Mouse (Mus musculus) neural tube, embryonic 14.5 days (tissue): Measurements from ENCODE around the gene Cwc25. TPM values are rescaled to one million over a fixed set of nuclear protein-coding genes. Genes with fewer than 3 reads are reported as not detected.

ENCODE experiments used
- ATAC-seq: fragments of 200-750 bp; cut with Nextera tagmentation; 2 replicates; pipeline ENCODE4 v1.8.0; 2017; ENCODE audit warnings: low read depth, mild to moderate bottlenecking, moderate TSS enrichment, moderate library complexity
- H3K27ac ChIP-seq: fragments of 300-500 bp; sonication (generic); 2 replicates; pipeline ENCODE4 v1.5.1; 2014; ENCODE audit warnings: low read depth, mild to moderate bottlenecking, control low read depth, low read length, moderate library complexity, mixed read lengths
- H3K27me3 ChIP-seq: fragments of 300-500 bp; sonication (generic); 2 replicates; pipeline ENCODE4 v1.6.1; 2014; ENCODE audit warnings: low read length; ENCODE audit not compliant: control insufficient read depth, insufficient read depth
- H3K36me3 ChIP-seq: fragments of 300-500 bp; sonication (generic); 2 replicates; pipeline ENCODE4 v1.6.1; 2014; ENCODE audit warnings: low read length, mixed read lengths; ENCODE audit not compliant: control insufficient read depth, insufficient read depth
- H3K4me1 ChIP-seq: fragments of 300-500 bp; sonication (generic); 2 replicates; pipeline ENCODE4 v1.6.1; 2014; ENCODE audit warnings: low read length; ENCODE audit not compliant: control insufficient read depth, insufficient read depth
- H3K4me2 ChIP-seq: fragments of 300-500 bp; sonication (generic); 2 replicates; pipeline ENCODE4 v1.6.1; 2014; ENCODE audit warnings: mild to moderate bottlenecking, low read depth, low read length, control low read depth
- H3K4me3 ChIP-seq: fragments of 300-500 bp; sonication (generic); 2 replicates; pipeline ENCODE4 v1.5.1; 2014; ENCODE audit warnings: low read depth, low read length, control low read depth, mixed read lengths
- H3K9ac ChIP-seq: fragments of 300-500 bp; sonication (generic); replicated peaks from 2 replicates; pipeline ENCODE4 v1.6.1; 2014; ENCODE audit warnings: low read depth, mild to moderate bottlenecking, control low read depth, low read length, mixed read lengths
- H3K9me3 ChIP-seq: fragments of 300-500 bp; sonication (generic); 2 replicates; pipeline ENCODE4 v1.6.1; 2016; ENCODE audit warnings: low read length; ENCODE audit not compliant: control insufficient read depth
- WGBS: fragments of 180-500 bp; shearing (Covaris S2); extraction: QIAGEN DNeasy Blood & Tissue Kit; methylation state at CpG from one replicate; pipeline ENCODE4 v1.1.7; 2014; 5-methylcytosine and 5-hydroxymethylcytosine counted together
- polyA plus RNA-seq: library from polyadenylated mRNA; unstranded; fragments of >200 nt; fragmentation: Nextera tagmentation; extraction: Ambion mirVana; gene quantifications from 2 replicates; pipeline ENCODE4 v1.2.1, GENCODE M21; 2014

The Cwc25 gene
- polyA plus RNA-seq, 1 experiment from 2014 or later = 13.8 TPM

- Histone ChIP-seq H3K4me2 (no peak overlapping the region), H3K9ac (no peak overlapping the region), H3K36me3 (peaks cover 49% of the 10 kb centered on the region; the same call in 1 of the 2 replicates), H3K9me3 (no peaks in the 10 kb centered on the region), H3K27me3 (no peaks in the 10 kb centered on the region), H3K4me3 (no peak overlapping the region), H3K4me1 (no peaks in the 10 kb centered on the region), H3K27ac (no peak overlapping the region)
- no peak for ATAC-seq
- WGBS = 86% methylated on average over 7 of the region's 7 CpGs
Measured at GRCm38 (mm10) chr11:97728730-97729129, 37.6 kb downstream of the Cwc25 start.

GRCm38 (mm10) chr11:97728311-97728710 is 38.0 kb downstream of the Cwc25 start:
- Histone ChIP-seq H3K4me1 (no peaks in the 10 kb centered on the region), H3K9ac (no peak overlapping the region), H3K4me2 (no peak overlapping the region), H3K27me3 (no peaks in the 10 kb centered on the region), H3K36me3 (peaks cover 49% of the 10 kb centered on the region; the same call in 1 of the 2 replicates), H3K9me3 (no peaks in the 10 kb centered on the region), H3K4me3 (no peak overlapping the region), H3K27ac (no peak overlapping the region)
- no peak for ATAC-seq
- 73% methylated on average over 7 of the region's 7 CpGs for WGBS

- H3K36me3 ChIP-seq = peaks cover 63% of the 10 kb centered on the region
- ATAC-seq = no peak
- no peaks in the 10 kb centered on the region for H3K4me1 ChIP-seq
- H3K9ac ChIP-seq = no peak overlapping the region
- H3K27me3 ChIP-seq = no peaks in the 10 kb centered on the region
- no peak overlapping the region for H3K4me3 ChIP-seq
- 92% methylated on average over 7 of the region's 7 CpGs for WGBS
- H3K4me2 ChIP-seq = no peak overlapping the region
- H3K27ac ChIP-seq = no peak overlapping the region
- H3K9me3 ChIP-seq = no peaks in the 10 kb centered on the region
Measured at GRCm38 (mm10) chr11:97723709-97724108, 42.6 kb downstream of the Cwc25 start.

GRCm38 (mm10) chr11:97721338-97721737 is 45.0 kb downstream of the Cwc25 start:
- H3K27ac ChIP-seq = no peak overlapping the region
- H3K4me1 ChIP-seq = no peaks in the 10 kb centered on the region
- no peaks in the 10 kb centered on the region for H3K9me3 ChIP-seq
- H3K9ac ChIP-seq = no peak overlapping the region
- WGBS = 92% methylated on average over 4 of the region's 4 CpGs
- peaks cover 61% of the 10 kb centered on the region for H3K36me3 ChIP-seq
- H3K4me3 ChIP-seq = no peak overlapping the region
- H3K4me2 ChIP-seq = no peak overlapping the region
- ATAC-seq = no peak
- H3K27me3 ChIP-seq = no peaks in the 10 kb centered on the region

GRCm38 (mm10) chr11:97719041-97719440 is 47.3 kb downstream of the Cwc25 start:
- 94% methylated on average over 4 of the region's 4 CpGs for WGBS
- Histone ChIP-seq H3K36me3 (peaks cover 47% of the 10 kb centered on the region), H3K27ac (no peak overlapping the region), H3K9ac (no peak overlapping the region), H3K9me3 (no peaks in the 10 kb centered on the region), H3K4me2 (no peak overlapping the region), H3K4me3 (no peak overlapping the region), H3K27me3 (no peaks in the 10 kb centered on the region), H3K4me1 (no peaks in the 10 kb centered on the region)
- ATAC-seq = no peak

- no peak overlapping the region for H3K9ac ChIP-seq
- ATAC-seq = no peak
- WGBS = 90% methylated on average over 15 of the region's 15 CpGs
- H3K36me3 ChIP-seq = peaks cover 47% of the 10 kb centered on the region
- H3K27ac ChIP-seq = no peak overlapping the region
- H3K4me2 ChIP-seq = no peak overlapping the region
- no peaks in the 10 kb centered on the region for H3K4me1 ChIP-seq
- H3K4me3 ChIP-seq = no peak overlapping the region
- no peaks in the 10 kb centered on the region for H3K9me3 ChIP-seq
- H3K27me3 ChIP-seq = no peaks in the 10 kb centered on the region
Measured at GRCm38 (mm10) chr11:97718281-97718860, 48.0 kb downstream of the Cwc25 start.

- H3K36me3 ChIP-seq = peaks cover 44% of the 10 kb centered on the region
- no peaks in the 10 kb centered on the region for H3K27me3 ChIP-seq
- 91% methylated on average over 26 of the region's 26 CpGs for WGBS
- H3K4me2 ChIP-seq = no peak overlapping the region
- H3K9ac ChIP-seq = no peak overlapping the region
- H3K27ac ChIP-seq = no peak overlapping the region
- H3K4me3 ChIP-seq = no peak overlapping the region
- no peaks in the 10 kb centered on the region for H3K9me3 ChIP-seq
- no peaks in the 10 kb centered on the region for H3K4me1 ChIP-seq
- ATAC-seq = no peak
Measured at GRCm38 (mm10) chr11:97717369-97718280, 48.7 kb downstream of the Cwc25 start.

- H3K4me2 ChIP-seq = no peak overlapping the region
- peaks cover 38% of the 10 kb centered on the region for H3K36me3 ChIP-seq
- no peak overlapping the region for H3K4me3 ChIP-seq
- 88% methylated on average over 8 of the region's 8 CpGs for WGBS
- 0 out of 2 replicates have a peak overlapping the region, but pooled peaks have one; percentile 2 for H3K9ac ChIP-seq
- no peak overlapping the region for H3K27ac ChIP-seq
- H3K9me3 ChIP-seq = no peaks in the 10 kb centered on the region
- no peak for ATAC-seq
- H3K27me3 ChIP-seq = no peaks in the 10 kb centered on the region
- H3K4me1 ChIP-seq = no peaks in the 10 kb centered on the region
Measured at GRCm38 (mm10) chr11:97716021-97716420, 50.3 kb downstream of the Cwc25 start.
